Mouse (Mus musculus): ENCODE data around the gene Kin.

DNA sequence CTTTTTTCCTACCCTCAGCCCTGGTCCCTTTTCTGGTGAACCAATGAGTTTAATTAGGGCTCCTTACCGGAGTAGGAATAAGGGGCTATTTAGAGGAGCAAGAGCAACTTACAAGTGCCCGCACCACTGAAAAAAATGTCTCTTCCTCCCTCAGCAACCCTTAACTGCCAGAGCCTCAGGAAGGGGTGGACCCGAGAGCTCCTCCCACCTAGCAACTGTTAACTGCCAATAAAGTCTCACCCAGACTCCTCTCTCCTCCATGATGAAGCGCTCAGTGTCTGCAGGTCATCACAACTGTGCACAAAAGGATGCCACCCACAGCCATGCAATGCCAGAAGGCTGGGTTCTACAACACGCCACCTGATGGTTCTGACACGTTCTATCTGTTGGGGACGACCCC, 8.6 kb upstream of the Kin start:
- no peak for TF ChIP-seq CTCF (IDR thresholded peaks at IDR 0.05; ENCODE audit: extremely low read depth, insufficient read depth, low read length)
- no peak for TF ChIP-seq POLR2A (IDR thresholded peaks at IDR 0.05; ENCODE audit: extremely low read depth, insufficient read depth, low read length)
